Mouse (Mus musculus) E14TG2a.4 (cell line): ENCODE results near the gene Il34.

Experiments
- CTCF ChIP-seq: conservative IDR thresholded peaks from 2 replicates; pipeline ENCODE4 v1.5.1; 2014; ENCODE audit warnings: low read length
- NANOG ChIP-seq: IDR thresholded peaks from 2 replicates; pipeline ENCODE4 v1.6.1; 2014; ENCODE audit warnings: borderline replicate concordance, low read length, mixed read lengths
- POU5F1 ChIP-seq: IDR thresholded peaks from 2 replicates; pipeline ENCODE4 v1.6.1; 2014; ENCODE audit warnings: low read length, borderline replicate concordance

- TF ChIP-seq CTCF (no peak), NANOG (no peak), POU5F1 (no peak)
Observed at GRCm38 (mm10) chr8:110694226-110694625, 111.5 kb downstream of the Il34 start.
